Mouse (Mus musculus): ENCODE measurements around the gene Lrrc55. TPM values are rescaled to one million over a fixed set of nuclear protein-coding genes. Genes with fewer than 3 reads are reported as not detected.

Gene Lrrc55
- polyA plus RNA-seq, 1 experiment from 2014 or later, result 1.1 TPM

DNA sequence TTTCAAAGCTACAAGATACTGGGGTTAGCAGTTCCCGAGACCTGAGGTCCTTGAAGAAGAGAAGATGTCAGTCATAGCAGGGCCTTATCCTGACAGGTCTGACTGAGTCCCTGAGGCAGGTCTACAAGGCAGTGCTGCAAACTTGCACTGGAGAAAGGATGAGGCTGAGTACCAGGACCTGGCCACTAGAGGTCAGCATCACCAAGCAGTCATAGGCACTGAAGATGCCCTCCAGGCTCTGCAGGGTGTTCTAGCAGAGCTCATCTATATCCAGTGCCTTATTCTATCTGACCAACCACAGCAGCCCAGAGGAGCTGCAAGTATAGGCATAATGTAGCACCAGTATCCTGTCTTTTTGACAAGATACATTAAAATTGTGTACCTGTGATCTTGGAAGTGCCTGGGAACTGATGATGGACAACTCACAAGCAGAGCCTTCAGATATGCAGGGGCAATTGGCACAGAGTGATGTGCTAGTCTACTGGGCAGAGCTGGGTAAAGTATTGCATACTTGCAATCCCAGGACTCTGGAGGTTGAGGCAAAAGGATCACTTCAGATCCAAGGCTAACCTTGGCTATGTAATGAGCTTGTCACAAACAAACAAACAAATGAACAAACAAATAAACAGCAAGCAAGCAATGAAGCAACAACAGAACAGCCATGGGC is 73.0 kb downstream of the Lrrc55 start:
- Histone ChIP-seq H3K9me3 (no peaks in the 10 kb centered on the region), H3K4me3 (no peak overlapping the region), H3K4me2 (replicated peaks) (no peak overlapping the region), H3K36me3 (no peaks in the 10 kb centered on the region), H3K27me3 (no peaks in the 10 kb centered on the region), H3K27ac (no peak overlapping the region), H3K9ac (no peak overlapping the region), H3K4me1 (no peaks in the 10 kb centered on the region)
- peak; percentile 83 for ATAC-seq (ENCODE audit: insufficient number of reproducible peaks, insufficient read depth, low FRiP score, low TSS enrichment)
- 21% methylated on average over 1 of the region's 1 CpGs for WGBS

DNA sequence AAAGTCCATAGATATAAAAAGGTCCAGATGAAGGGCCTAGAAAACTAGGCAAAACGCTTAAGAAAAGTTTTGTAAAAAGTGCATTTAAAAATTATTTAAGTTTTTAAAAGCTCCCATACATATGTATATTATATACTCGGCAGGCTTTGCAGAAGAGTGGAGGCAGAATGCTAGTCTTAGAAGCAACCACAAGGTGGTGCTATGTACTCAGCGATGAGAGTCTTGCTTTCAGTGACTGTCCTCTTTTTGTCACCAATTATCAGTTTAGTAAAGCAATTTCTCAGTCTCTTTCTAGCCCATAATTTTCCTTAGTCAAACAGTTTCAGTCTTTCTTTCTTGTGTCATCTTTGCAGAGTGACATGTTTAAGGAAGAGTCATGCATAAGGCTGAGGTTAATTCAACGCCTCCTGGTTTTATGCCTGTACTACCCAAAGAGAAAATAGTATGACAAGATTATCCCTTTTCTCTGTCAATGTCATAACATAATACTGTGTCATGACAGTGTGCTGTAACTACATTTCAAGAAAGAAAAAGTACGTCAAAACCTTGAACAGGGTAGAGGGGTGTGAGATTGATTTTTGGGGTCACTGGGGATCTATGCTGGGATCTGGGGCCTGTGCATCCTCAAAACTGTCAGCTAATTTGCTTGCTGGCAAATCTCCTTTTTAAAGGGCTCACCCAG is 73.7 kb downstream of the Lrrc55 start:
- no peak overlapping the region for H3K9ac ChIP-seq
- no peak overlapping the region for H3K4me2 ChIP-seq (replicated peaks)
- H3K9me3 ChIP-seq, result no peaks in the 10 kb centered on the region
- ATAC-seq (ENCODE audit: insufficient number of reproducible peaks, insufficient read depth, low FRiP score, low TSS enrichment), result no peak
- H3K27ac ChIP-seq, result no peak overlapping the region
- H3K36me3 ChIP-seq, result no peaks in the 10 kb centered on the region
- no peak overlapping the region for H3K4me3 ChIP-seq
- no peaks in the 10 kb centered on the region for H3K27me3 ChIP-seq
- H3K4me1 ChIP-seq, result no peaks in the 10 kb centered on the region
- WGBS, result 29% methylated on average over 5 of the region's 5 CpGs

Other genes with a start within 250 kb of the Lrrc55 start
- gene Prg2, start 216.7 kb downstream of the Lrrc55 start, polyA plus RNA-seq (2016; fragmentation: Nextera tagmentation; extraction: Ambion mirVana), result 0.60 and 0.93 TPM in 2 replicates
- gene Prg3, start 209.0 kb downstream of the Lrrc55 start, polyA plus RNA-seq (2016; fragmentation: Nextera tagmentation; extraction: Ambion mirVana), result not detected in 2 replicates
- 310 and 311 TPM in 2 replicates for gene Ssrp1, start 160.0 kb downstream of the Lrrc55 start, polyA plus RNA-seq (2016; fragmentation: Nextera tagmentation; extraction: Ambion mirVana)
- 15.0 and 20.6 TPM in 2 replicates for gene P2rx3, start 159.7 kb downstream of the Lrrc55 start, polyA plus RNA-seq (2016; fragmentation: Nextera tagmentation; extraction: Ambion mirVana)
- gene Tnks1bp1, start 149.2 kb downstream of the Lrrc55 start, polyA plus RNA-seq (2016; fragmentation: Nextera tagmentation; extraction: Ambion mirVana), result 45.3 and 59.2 TPM in 2 replicates
- gene Aplnr, start 61.0 kb downstream of the Lrrc55 start, polyA plus RNA-seq (2016; fragmentation: Nextera tagmentation; extraction: Ambion mirVana), result 42.7 and 45.3 TPM in 2 replicates
- gene Olfr987, start 142.1 kb upstream of the Lrrc55 start, polyA plus RNA-seq (2016; fragmentation: Nextera tagmentation; extraction: Ambion mirVana), result not detected in 2 replicates
- not detected in 2 replicates for gene Olfr988, start 166.0 kb upstream of the Lrrc55 start, polyA plus RNA-seq (2016; fragmentation: Nextera tagmentation; extraction: Ambion mirVana)
- gene Olfr992, start 212.3 kb upstream of the Lrrc55 start, polyA plus RNA-seq (2016; fragmentation: Nextera tagmentation; extraction: Ambion mirVana), result not detected in 2 replicates
- not detected in 2 replicates for gene Olfr993, start 217.7 kb upstream of the Lrrc55 start, polyA plus RNA-seq (2016; fragmentation: Nextera tagmentation; extraction: Ambion mirVana)
- not detected in 2 replicates for gene Olfr994, start 239.3 kb upstream of the Lrrc55 start, polyA plus RNA-seq (2016; fragmentation: Nextera tagmentation; extraction: Ambion mirVana)
- gene Olfr995, start 246.4 kb upstream of the Lrrc55 start, polyA plus RNA-seq (2016; fragmentation: Nextera tagmentation; extraction: Ambion mirVana), result not detected in 2 replicates

Measured in embryonic facial prominence, embryonic 12.5 days (tissue).